Mouse (Mus musculus): ENCODE measurements around the gene Plpp3. TPM values are rescaled to one million over a fixed set of nuclear protein-coding genes. Genes with fewer than 3 reads are reported as not detected.
A peak's percentile ranks its signal among the peaks of the same experiment; 100 is the strongest.

Gene Plpp3
- polyA plus RNA-seq, 1 experiment from 2014 or later: 107 TPM

- Histone ChIP-seq H3K27me3 (replicated peaks; ENCODE audit: control insufficient read depth, insufficient read depth, low read length) (no peaks in the 10 kb centered on the region), H3K9ac (ENCODE audit: low read depth, low read length) (no peak overlapping the region), H3K9me3 (ENCODE audit: control insufficient read depth, low read length) (no peaks in the 10 kb centered on the region), H3K4me2 (ENCODE audit: low read depth, low read length) (no peak overlapping the region), H3K27ac (replicated peaks; ENCODE audit: low read depth, low read length) (no peak overlapping the region; the same call in 1 of the 2 replicates), H3K36me3 (ENCODE audit: control insufficient read depth, insufficient read depth, low read length) (peaks cover 26% of the 10 kb centered on the region), H3K4me3 (ENCODE audit: low read depth, low read length) (no peak overlapping the region), H3K4me1 (ENCODE audit: control insufficient read depth, insufficient read depth, low read length) (peaks cover 25% of the 10 kb centered on the region)
- DNase-seq (ENCODE audit: low spot score) (no peak), ATAC-seq (ENCODE audit: low read depth) (no peak)
- WGBS: 48% methylated on average over 4 of the region's 4 CpGs
These were observed 17.6 kb downstream of the Plpp3 start for GRCm38 (mm10) chr4:105174778-105175177.

GRCm38 (mm10) chr4:105175255-105176035 lies 18.3 kb downstream of the Plpp3 start:
- H3K9me3 ChIP-seq (ENCODE audit: control insufficient read depth, low read length): no peaks in the 10 kb centered on the region
- DNase-seq (ENCODE audit: low spot score) (peak; percentile 84), ATAC-seq (ENCODE audit: low read depth) (peak; percentile 69; the same call in 1 of the 2 replicates)
- H3K4me3 ChIP-seq (ENCODE audit: low read depth, low read length): no peak overlapping the region
- H3K27me3 ChIP-seq (replicated peaks; ENCODE audit: control insufficient read depth, insufficient read depth, low read length): no peaks in the 10 kb centered on the region
- H3K36me3 ChIP-seq (ENCODE audit: control insufficient read depth, insufficient read depth, low read length): peaks cover 26% of the 10 kb centered on the region
- no peak overlapping the region for H3K4me2 ChIP-seq (ENCODE audit: low read depth, low read length)
- H3K9ac ChIP-seq (ENCODE audit: low read depth, low read length): no peak overlapping the region
- peaks cover 26% of the 10 kb centered on the region for H3K4me1 ChIP-seq (ENCODE audit: control insufficient read depth, insufficient read depth, low read length)
- 43% methylated on average over 16 of the region's 16 CpGs for WGBS
- no peak overlapping the region; the same call in 1 of the 2 replicates for H3K27ac ChIP-seq (replicated peaks; ENCODE audit: low read depth, low read length)

GRCm38 (mm10) chr4:105181014-105181658 lies 24.0 kb downstream of the Plpp3 start:
- Histone ChIP-seq H3K4me2 (ENCODE audit: low read depth, low read length) (no peak overlapping the region; the same call in 1 of the 2 replicates), H3K36me3 (ENCODE audit: control insufficient read depth, insufficient read depth, low read length) (peaks cover 15% of the 10 kb centered on the region), H3K4me1 (ENCODE audit: control insufficient read depth, insufficient read depth, low read length) (peaks cover 29% of the 10 kb centered on the region), H3K4me3 (ENCODE audit: low read depth, low read length) (no peak overlapping the region), H3K27me3 (replicated peaks; ENCODE audit: control insufficient read depth, insufficient read depth, low read length) (no peaks in the 10 kb centered on the region), H3K9ac (ENCODE audit: low read depth, low read length) (no peak overlapping the region; the same call in 1 of the 2 replicates), H3K27ac (replicated peaks; ENCODE audit: low read depth, low read length) (no peak overlapping the region), H3K9me3 (ENCODE audit: control insufficient read depth, low read length) (no peaks in the 10 kb centered on the region)
- DNase-seq (ENCODE audit: low spot score): no peak
- 42% methylated on average over 14 of the region's 16 CpGs for WGBS
- ATAC-seq (ENCODE audit: low read depth): peak; percentile 50; the same call in 1 of the 2 replicates

GRCm38 (mm10) chr4:105181659-105182167 lies 24.6 kb downstream of the Plpp3 start:
- Histone ChIP-seq H3K9ac (ENCODE audit: low read depth, low read length) (no peak overlapping the region), H3K27me3 (replicated peaks; ENCODE audit: control insufficient read depth, insufficient read depth, low read length) (no peaks in the 10 kb centered on the region), H3K4me1 (ENCODE audit: control insufficient read depth, insufficient read depth, low read length) (peaks cover 29% of the 10 kb centered on the region), H3K9me3 (ENCODE audit: control insufficient read depth, low read length) (no peaks in the 10 kb centered on the region), H3K36me3 (ENCODE audit: control insufficient read depth, insufficient read depth, low read length) (peaks cover 11% of the 10 kb centered on the region), H3K27ac (replicated peaks; ENCODE audit: low read depth, low read length) (no peak overlapping the region), H3K4me3 (ENCODE audit: low read depth, low read length) (no peak overlapping the region), H3K4me2 (ENCODE audit: low read depth, low read length) (no peak overlapping the region)
- 45% methylated on average over 3 of the region's 3 CpGs for WGBS
- ATAC-seq (ENCODE audit: low read depth) (no peak), DNase-seq (ENCODE audit: low spot score) (no peak)

GRCm38 (mm10) chr4:105182249-105182648 lies 25.1 kb downstream of the Plpp3 start:
- Histone ChIP-seq H3K4me1 (ENCODE audit: control insufficient read depth, insufficient read depth, low read length) (peaks cover 29% of the 10 kb centered on the region), H3K9ac (ENCODE audit: low read depth, low read length) (no peak overlapping the region), H3K36me3 (ENCODE audit: control insufficient read depth, insufficient read depth, low read length) (peaks cover 11% of the 10 kb centered on the region), H3K27ac (replicated peaks; ENCODE audit: low read depth, low read length) (no peak overlapping the region), H3K4me2 (ENCODE audit: low read depth, low read length) (no peak overlapping the region), H3K27me3 (replicated peaks; ENCODE audit: control insufficient read depth, insufficient read depth, low read length) (no peaks in the 10 kb centered on the region), H3K4me3 (ENCODE audit: low read depth, low read length) (no peak overlapping the region), H3K9me3 (ENCODE audit: control insufficient read depth, low read length) (no peaks in the 10 kb centered on the region)
- DNase-seq (ENCODE audit: low spot score): no peak
- no peak for ATAC-seq (ENCODE audit: low read depth)
- 47% methylated on average over 4 of the region's 5 CpGs for WGBS

- DNase-seq (ENCODE audit: low spot score) (no peak), ATAC-seq (ENCODE audit: low read depth) (no peak)
- Histone ChIP-seq H3K9me3 (ENCODE audit: control insufficient read depth, low read length) (no peaks in the 10 kb centered on the region), H3K4me3 (ENCODE audit: low read depth, low read length) (no peak overlapping the region), H3K36me3 (ENCODE audit: control insufficient read depth, insufficient read depth, low read length) (peaks cover 19% of the 10 kb centered on the region), H3K27me3 (replicated peaks; ENCODE audit: control insufficient read depth, insufficient read depth, low read length) (no peaks in the 10 kb centered on the region), H3K9ac (ENCODE audit: low read depth, low read length) (no peak overlapping the region), H3K4me1 (ENCODE audit: control insufficient read depth, insufficient read depth, low read length) (peaks cover 31% of the 10 kb centered on the region), H3K4me2 (ENCODE audit: low read depth, low read length) (no peak overlapping the region), H3K27ac (replicated peaks; ENCODE audit: low read depth, low read length) (no peak overlapping the region)
- 51% methylated on average over 4 of the region's 4 CpGs for WGBS
These were observed 27.3 kb downstream of the Plpp3 start for GRCm38 (mm10) chr4:105184490-105184889.

GRCm38 (mm10) chr4:105184924-105185323 lies 27.8 kb downstream of the Plpp3 start:
- no peak for ATAC-seq (ENCODE audit: low read depth)
- 67% methylated on average over 6 of the region's 6 CpGs for WGBS
- H3K4me1 ChIP-seq (ENCODE audit: control insufficient read depth, insufficient read depth, low read length): peaks cover 32% of the 10 kb centered on the region

GRCm38 (mm10) chr4:105186654-105187053 lies 29.5 kb downstream of the Plpp3 start:
- 87% methylated on average over 10 of the region's 10 CpGs for WGBS
- H3K36me3 ChIP-seq (ENCODE audit: control insufficient read depth, insufficient read depth, low read length): peaks cover 19% of the 10 kb centered on the region
- no peak overlapping the region for H3K9ac ChIP-seq (ENCODE audit: low read depth, low read length)
- DNase-seq (ENCODE audit: low spot score) (no peak), ATAC-seq (ENCODE audit: low read depth) (no peak)
- no peaks in the 10 kb centered on the region for H3K9me3 ChIP-seq (ENCODE audit: control insufficient read depth, low read length)
- H3K27me3 ChIP-seq (replicated peaks; ENCODE audit: control insufficient read depth, insufficient read depth, low read length): no peaks in the 10 kb centered on the region
- H3K4me2 ChIP-seq (ENCODE audit: low read depth, low read length): no peak overlapping the region
- no peak overlapping the region for H3K4me3 ChIP-seq (ENCODE audit: low read depth, low read length)
- H3K4me1 ChIP-seq (ENCODE audit: control insufficient read depth, insufficient read depth, low read length): peaks cover 44% of the 10 kb centered on the region
- H3K27ac ChIP-seq (replicated peaks; ENCODE audit: low read depth, low read length): no peak overlapping the region

More at GRCm38 (mm10) chr4:105184924-105185323, 27.8 kb downstream of the Plpp3 start:
- no peak overlapping the region for H3K27ac ChIP-seq (replicated peaks; ENCODE audit: low read depth, low read length)
- no peaks in the 10 kb centered on the region for H3K9me3 ChIP-seq (ENCODE audit: control insufficient read depth, low read length)
- H3K4me2 ChIP-seq (ENCODE audit: low read depth, low read length): no peak overlapping the region
- no peak for DNase-seq (ENCODE audit: low spot score)
- no peak overlapping the region for H3K4me3 ChIP-seq (ENCODE audit: low read depth, low read length)
- no peaks in the 10 kb centered on the region for H3K27me3 ChIP-seq (replicated peaks; ENCODE audit: control insufficient read depth, insufficient read depth, low read length)
- H3K9ac ChIP-seq (ENCODE audit: low read depth, low read length): no peak overlapping the region
- H3K36me3 ChIP-seq (ENCODE audit: control insufficient read depth, insufficient read depth, low read length): peaks cover 19% of the 10 kb centered on the region

Measured in embryonic facial prominence, embryonic 14.5 days (tissue).